Mouse (Mus musculus) activated CD4-positive, CD25-positive, alpha-beta regulatory T cell, adult 4 months (primary cell): ENCODE data around the gene Ahnak2. TPM values are rescaled to one million over a fixed set of nuclear protein-coding genes. Genes with fewer than 3 reads are reported as not detected.
A peak's percentile ranks its signal among the peaks of the same experiment; 100 is the strongest.
"Not testable (repeated sequence)": the region's sequence is repeated elsewhere in the genome, so short reads cannot be mapped to it uniquely, and the experiment has no call there.

ENCODE experiments used
- ATAC-seq: one replicate; pipeline ENCODE4 v1.8.0; 2017
- polyA plus RNA-seq, 2 experiments: library from polyadenylated mRNA; unstranded; fragments of 100-300 nt; shearing (Covaris generic); gene quantifications; one replicate each; pipeline ENCODE4 v1.2.1; 2017

Gene Ahnak2
- polyA plus RNA-seq, 2 experiments from 2014 or later = not detected

DNA sequence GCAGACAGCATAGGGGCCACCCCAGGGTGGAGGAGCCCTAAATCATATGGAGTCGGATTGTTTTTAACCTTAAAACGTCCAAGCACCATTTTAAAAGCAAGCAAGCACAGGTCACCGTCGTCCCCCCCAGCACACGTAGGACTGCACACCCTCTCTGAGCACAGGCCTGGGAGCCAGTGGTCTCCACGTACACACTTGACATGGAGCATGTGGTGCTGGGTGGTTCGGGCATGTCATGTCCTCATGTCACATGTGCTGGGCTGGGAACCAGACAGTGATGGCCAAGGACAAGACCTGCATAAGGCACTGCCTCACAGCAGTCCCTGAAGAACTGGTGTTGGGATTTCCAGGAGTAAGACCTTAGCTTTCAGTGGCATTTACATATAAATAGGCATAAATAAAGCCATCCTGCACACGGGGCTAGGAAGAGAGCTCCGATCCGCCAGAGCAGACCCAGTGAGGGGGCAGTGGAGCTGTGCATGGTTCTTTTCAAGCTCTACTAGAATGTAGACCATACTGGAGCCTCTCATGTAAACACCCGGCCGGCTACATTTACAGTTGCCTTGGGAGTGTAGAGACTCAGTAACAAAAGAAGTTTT is 18.0 kb upstream of the Ahnak2 start:
- ATAC-seq = no peak

DNA sequence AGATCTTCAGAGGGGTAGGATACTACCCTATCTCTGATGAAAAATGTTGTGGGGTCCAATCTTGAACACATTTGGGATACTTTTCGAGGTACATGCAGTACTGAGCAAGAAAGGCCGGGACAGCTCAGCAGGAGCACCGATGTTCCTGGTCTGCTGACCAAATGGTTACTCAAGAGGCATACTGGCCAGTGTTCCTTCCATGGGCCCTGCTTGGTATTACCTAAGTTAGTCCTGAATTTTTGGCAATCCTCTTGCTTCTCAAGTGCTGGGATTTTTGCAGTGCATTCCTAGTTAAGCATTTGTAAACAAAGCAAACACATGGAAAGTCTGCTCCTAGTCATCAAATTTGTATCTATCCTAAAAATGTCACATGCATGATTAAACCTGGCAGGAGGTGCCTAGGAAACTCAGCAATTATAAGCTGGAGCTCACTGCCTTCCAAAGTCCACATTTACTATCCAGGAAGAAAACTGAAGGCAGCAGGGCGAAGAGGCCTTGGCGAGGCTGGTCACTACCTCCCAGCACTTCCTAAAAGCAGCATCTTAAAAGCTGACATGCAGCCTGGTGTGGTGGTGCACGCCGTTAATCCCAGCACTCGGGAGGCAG is 16.7 kb upstream of the Ahnak2 start:
- ATAC-seq = no peak

DNA sequence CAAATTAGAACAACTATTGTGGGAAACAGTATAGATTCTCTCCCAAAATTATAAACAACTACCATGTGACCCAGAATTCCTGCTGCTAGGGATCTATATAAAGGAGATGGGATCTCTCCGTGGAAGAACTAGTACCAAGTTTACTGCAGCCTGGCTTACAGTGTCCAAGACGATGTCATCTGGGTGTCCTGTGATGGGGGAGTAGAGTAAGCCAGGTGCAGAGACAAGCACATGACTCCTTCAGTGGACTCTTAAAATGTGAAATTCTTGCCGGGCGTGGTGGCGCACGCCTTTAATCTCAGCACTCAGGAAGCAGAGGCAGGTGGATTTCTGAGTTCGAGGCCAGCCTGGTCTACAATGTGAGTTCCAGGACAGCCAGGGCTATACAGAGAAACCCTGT is 14.4 kb upstream of the Ahnak2 start:
- not testable (repeated sequence) for ATAC-seq

DNA sequence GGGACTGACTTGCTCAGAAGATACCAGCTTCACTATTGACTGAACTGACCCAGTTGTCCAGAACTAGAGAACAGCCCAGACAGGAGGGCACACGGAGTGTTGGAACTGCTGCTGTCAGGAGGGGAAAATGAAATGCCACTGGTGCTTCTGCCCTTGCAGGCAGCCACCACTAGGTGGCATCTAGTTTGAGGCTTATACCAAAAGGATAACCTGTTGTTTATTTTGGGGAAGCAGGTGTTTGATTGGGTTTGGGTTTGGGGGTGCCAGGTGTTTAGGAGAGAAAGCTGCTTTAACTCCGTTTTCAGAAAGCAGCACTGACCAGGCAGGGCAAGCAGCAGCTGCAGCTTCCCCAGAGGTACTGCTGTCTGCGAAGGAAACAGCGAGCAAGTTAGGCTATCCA is 13.8 kb upstream of the Ahnak2 start:
- peak; percentile 71 for ATAC-seq

DNA sequence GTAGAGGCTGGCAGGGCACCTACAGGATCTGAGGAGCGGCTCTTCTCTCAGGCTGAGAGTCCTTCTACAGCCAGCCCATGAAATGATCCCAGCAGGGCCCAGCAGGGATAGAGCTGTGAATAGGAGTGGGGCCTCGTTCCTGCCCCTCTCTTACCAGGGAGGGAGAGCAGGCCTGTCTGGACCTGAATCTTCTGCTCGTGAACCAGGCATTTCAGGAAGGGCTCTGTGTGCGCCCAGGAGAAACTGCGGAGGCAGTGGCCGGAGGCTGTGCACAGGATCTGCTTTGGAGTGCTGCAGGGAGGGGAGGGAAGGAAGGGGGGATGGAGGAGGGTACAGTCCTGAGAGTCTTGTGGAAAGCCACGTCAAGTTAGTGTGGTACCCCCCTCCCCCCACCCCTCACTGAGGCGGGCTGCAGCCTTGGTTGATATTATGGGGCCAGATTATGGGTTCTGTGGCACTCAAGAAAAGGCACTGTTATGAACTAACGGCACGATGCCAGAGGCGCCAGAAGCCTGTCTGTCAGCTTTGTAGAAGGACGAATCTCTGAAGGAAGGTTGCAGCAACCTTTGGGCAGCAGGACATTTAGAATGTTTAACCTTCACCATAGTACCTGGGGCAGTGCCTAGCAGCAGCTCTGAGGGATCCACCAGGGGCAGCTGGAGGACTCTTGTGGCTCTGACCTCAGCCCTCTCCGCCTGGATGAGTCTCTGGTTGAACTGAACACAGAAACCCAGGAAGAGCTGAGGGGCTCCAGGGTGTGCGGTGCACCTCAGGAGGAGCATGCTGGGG is 12.4 kb upstream of the Ahnak2 start:
- no peak for ATAC-seq

DNA sequence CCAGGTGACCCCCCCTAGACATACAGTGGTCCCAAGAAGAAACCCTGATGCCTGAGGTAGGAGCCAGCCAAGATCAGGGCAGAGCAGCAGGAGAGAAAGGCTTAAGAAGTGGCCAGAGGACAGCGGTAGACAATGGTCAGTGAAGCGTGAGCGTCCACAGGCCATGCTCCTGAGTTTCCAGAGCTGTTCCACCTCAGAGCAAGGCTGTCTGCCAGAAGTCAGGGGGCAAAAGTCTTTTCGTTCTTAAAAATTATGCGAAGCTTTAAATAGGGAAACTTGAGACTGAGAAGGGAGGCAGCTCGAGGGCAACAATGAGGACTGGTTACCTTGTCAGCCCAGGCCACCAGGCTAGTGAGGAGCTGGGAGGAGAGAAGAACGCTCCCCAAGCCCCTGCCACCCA is 10.9 kb upstream of the Ahnak2 start:
- no peak for ATAC-seq

DNA sequence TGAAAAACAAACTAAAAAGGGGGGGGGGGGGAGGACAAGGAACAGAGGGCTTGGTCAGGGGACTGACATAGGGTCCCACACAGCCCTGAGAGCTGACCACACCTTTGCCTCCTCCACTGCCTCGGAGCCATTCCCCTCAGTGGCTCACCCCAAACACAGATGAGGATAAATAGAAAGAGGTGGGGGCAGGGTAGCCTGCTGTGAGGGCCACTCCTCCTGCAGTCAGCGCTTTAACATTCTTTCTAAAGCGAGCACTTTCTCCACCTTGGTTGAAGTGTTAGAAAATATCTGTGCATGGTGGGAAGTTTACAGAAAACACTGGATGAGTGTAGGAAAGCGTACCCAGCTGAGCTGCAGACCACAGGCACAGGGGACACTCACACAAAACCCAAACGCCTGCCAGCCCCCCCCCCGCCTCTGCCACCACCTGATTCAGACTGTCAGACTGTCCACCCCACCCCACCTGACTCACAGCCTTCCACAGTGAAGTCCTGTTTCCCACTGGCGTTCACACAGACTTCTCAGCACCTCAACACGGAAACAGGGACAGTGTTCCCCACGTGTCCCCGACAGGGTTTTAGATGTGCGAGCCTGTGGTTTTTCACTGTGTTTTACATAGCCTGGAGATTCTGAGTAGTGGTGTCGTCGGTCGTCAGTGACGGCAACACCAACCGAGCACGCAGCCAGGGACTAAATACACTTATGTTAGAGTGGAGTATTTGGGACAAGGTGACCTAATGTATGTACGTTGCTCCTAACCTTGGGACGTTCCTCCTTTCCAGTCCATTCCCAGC is 7.8 kb upstream of the Ahnak2 start:
- ATAC-seq = no peak

DNA sequence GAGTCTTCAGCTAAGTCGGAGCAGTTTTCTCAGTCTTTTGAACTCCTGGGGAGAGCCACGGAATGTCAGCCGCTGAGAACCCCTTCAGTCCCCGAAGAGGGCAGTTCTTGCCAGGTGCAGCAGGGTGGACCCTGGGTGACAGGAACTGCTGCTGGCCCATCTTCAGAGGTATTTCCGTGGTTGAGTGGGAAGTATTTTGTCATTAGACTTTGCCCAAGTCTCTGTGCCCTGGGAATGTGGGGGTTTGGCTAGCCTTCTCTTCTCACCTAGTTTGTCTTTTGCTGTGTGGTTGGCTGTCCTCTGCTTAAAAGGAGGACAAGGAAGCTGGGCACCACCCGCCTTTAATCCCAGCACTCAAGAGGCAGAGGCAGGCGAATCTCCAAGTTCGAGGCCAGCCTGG is 7.2 kb upstream of the Ahnak2 start:
- no peak for ATAC-seq

DNA sequence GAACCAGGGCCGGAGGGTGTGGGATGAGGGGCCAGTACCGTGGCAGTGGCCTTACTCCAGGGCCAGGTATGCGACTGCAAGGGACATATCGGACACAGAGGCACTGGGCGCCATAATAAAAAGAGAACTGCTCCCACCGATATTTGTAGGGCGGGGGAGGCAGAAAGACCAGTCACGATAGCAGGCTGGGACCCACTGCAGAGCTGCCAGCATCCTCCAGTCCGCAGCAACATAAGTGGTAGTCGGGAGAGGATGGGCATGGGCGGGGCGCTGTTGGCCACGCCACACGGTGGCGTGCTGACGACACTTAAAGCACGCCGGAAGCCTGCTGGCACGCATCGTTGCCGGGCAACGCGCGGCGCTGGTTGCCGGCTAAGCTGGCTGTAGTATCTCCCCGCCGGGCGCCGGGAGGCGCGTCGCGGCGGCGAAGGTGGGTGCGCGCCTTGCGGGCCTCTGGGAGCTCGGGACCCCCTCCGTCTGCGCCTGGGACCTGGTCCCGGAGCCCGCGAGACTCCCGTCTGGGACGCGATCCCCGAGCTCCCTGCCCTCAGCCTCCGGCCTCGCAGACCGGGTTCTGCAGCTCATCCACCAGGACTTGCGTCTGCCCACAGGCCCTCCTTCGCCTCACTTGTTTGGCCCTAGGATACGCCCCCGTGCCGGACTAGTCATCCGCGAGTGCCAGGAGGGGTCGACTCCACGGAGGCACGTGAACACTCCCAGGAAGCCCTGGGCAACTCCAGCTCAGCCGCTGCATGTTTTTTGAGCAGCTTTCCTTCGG is 6.3 kb upstream of the Ahnak2 start, which contains the start of gene Clba1:
TSS of gene Clba1 (plus strand) at position 351 of the 778 bp plus-strand sequence.
- ATAC-seq = peak; percentile 99

DNA sequence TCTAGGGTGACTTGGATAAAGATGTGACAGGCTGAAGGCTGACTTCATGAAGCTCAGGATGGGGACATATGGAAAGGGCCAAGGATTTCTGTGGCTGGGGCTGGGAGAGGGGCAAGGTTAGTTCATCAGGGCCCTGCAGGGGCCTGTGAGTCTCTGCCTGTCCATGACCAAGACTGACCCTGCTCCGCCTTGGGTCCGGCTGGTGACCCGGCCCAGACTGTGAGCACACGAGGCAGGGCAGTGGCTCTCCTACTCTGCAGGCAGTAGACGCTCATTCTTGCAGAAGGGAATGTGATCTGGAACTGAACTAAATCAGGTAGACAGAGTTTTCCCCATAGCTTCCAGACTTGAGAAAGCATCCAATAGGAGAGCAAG is 5.7 kb upstream of the Ahnak2 start:
- no peak for ATAC-seq

DNA sequence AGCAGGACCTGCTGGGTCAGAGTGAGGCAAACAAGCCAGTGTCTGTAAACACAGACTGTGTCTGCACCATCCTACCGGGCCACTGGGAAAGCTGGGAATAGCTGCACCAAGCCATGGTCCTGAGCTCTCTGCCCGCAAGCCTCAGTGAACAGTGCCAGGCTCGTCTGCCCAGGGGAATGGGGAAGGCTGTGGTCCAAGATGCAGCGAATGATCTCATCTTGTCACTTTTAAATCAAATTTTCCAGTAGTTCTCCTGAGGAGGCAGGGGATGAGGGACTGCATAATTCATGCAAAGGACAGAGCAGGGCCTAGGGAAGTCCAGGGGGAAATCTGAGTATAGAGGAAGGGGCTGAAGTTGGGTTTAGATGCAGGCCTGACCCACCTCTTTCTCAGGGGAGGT is 5.3 kb upstream of the Ahnak2 start:
- no peak for ATAC-seq

DNA sequence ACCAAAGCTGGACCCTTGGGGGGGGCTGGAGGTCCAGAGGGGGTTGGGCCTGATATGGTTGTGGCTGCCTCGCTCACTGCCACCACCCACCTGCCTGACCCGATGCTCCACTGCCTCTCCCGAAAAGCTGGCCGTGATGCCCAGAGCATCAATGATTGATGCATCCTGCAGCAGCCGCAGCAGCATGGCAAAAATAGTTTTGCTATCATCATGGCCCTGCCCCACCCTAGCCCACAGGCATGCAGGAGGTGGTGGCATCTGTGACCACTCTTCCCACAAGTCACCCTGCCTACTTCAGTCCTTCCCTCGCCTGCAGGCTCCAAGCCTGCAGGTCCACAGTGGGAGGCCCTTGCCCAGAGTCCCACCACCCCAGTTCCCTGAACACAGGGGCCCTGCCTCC is 3.6 kb upstream of the Ahnak2 start:
- ATAC-seq = no peak

DNA sequence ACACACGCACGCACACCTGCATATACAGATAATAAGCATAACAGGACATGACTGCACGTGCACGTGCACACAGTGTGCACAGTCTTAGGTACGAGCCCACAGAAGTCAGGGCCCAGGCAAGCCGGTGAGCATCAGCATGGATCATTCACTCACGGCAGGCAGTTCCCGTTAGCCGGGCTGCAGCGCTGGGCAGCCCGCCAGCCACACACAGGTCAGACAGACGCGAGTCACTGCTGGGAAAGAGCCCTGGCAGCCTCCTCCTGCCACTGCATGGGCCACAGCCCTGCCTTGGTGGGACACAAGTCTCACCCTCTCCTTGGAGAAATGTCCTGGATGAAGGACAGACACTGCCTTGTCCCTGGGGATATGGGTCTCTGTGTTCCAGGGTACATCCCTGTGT is 1.6 kb upstream of the Ahnak2 start:
- ATAC-seq = no peak

DNA sequence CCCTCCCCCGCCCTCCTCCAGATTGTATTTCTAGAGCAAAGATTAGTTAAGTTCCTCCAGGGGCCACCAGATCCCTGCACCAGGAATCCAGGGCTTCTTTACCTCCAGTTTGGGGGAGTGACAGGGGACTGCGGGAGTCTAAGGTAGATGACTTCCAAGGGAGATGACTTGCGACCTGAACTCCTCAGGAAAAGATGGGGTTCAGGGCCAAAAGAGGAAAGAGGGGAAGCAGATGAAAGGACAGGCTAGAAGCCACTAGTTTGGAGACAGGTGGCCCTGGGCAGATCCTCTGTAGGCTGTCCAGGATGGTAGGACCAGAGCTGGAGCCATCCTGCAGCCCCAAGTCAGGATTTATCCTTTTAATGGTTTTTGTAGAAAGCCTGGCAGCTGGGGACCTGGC is 460 bp upstream of the Ahnak2 start:
- ATAC-seq = no peak

DNA sequence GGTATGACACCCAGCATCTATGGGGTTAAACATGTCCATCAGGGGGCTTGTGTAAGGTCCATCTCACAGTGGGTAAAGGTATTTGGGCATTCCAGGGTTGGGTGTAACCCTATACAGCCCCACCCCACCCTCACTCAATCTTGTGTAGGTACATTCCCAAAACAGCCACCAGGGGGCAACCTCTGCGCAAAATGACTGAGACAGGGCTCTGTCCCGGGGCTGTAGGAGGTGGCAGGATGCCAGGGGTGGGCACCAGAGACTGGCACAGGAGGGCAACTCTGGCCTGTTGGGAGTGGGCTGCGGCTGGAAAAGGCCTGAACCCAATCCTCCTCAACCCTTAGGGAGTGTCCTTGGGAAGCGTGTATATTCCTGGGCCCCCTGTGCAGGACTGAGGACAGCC is 2.0 kb downstream of the Ahnak2 start:
- peak; percentile 59 for ATAC-seq

DNA sequence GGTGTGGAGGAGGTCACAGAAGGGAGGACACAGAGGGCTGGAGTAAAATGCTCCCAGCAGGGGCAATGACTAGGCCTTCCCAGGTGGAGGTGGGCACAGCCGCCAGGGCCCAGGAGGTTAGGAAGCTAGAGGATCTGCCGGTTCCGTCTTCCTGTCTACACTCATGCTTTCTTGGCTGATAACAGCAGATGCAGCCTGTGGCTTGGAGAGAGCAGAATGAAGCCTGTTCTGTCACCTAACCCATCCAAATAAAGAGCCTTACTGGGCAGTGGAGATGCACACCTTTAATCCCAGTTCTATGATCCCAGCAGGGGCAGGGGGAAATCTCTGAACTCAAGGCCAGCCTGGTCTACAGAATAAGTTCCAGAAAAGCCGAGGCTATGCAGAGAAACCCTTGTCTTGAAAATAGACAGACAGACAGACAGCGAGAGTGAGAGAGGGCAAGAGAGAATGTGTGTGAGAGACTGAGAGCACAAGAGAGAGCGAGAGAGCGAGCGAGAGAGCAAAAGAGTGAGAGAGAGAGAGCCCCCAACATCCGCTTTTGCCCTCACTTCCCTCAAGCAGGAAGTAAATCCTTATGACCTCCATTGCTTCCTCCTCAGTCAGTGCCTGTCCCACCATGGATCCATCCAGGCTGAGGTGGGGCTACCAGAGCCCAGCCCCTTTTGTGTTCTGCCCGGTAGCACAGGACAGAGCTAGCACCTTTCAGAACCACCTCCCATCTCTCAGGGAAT is 3.1 kb downstream of the Ahnak2 start:
- no peak for ATAC-seq

DNA sequence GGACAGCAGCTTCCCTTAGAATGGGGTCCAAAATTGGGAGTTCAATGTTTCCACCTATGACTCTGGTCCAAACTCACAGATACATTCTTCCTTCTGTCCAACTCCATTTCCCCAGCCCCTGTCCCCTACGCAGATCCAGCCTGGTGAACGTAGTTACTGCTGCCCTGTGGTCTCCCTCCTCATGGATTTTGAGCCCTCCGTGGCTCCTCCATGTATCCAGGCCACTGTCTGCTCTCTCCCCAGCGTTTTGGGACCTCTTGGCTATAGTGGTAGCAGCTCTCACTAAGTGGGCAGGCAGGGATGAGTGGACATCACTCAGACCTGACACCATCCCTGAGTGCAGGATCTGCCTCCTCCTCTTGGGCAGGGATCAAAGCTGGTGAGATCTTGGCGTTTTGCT is 3.7 kb downstream of the Ahnak2 start:
- ATAC-seq = no peak

DNA sequence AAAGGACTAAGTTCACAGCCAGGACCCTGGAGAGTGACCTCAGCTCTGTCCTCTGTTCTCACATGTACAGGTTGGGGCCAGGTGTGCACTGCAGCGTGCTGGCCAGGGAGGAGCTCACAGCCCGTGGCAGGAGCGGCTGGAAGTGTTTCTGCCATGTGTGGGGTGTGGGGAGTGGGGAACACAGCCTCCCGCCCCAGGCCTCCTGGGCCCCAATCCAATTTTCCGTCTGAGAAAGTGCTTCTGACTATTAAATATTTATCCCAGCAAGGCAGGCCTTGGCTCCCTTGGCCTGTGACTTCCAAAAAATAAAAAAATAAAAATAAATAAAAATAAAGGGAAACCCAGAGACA is 4.2 kb downstream of the Ahnak2 start:
- no peak for ATAC-seq

DNA sequence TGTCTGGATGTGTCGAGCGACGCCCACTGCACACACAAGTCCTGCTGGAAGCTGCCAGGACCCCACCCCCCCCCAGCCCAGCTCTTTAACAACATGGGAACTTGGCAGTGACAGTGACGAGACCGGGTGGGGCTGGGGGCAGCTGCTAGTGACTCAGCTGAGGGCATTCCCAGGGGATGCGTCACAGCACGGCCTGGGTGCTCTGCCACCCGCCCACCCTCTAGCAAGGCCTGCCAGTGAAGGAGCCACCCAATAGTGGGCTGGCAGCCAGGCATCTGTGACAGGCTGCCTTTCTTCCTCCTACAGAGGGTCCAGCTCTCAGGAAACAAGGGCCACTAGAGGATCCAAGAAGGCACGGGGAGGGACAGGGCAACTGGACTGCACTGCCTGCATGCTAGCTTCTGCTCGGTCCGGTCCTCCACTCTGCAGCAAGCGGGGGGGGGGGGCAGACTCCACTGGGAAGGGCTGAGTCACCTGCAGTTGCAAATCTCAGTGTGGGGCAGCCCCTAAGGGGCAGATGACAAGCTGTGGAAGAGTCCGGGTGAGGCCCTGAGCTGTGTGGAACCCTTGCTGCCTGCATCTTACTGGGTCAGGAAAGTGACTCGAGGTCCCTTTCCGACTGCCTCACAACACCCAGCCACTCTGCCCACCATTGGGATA is 4.7 kb downstream of the Ahnak2 start:
- ATAC-seq = no peak

DNA sequence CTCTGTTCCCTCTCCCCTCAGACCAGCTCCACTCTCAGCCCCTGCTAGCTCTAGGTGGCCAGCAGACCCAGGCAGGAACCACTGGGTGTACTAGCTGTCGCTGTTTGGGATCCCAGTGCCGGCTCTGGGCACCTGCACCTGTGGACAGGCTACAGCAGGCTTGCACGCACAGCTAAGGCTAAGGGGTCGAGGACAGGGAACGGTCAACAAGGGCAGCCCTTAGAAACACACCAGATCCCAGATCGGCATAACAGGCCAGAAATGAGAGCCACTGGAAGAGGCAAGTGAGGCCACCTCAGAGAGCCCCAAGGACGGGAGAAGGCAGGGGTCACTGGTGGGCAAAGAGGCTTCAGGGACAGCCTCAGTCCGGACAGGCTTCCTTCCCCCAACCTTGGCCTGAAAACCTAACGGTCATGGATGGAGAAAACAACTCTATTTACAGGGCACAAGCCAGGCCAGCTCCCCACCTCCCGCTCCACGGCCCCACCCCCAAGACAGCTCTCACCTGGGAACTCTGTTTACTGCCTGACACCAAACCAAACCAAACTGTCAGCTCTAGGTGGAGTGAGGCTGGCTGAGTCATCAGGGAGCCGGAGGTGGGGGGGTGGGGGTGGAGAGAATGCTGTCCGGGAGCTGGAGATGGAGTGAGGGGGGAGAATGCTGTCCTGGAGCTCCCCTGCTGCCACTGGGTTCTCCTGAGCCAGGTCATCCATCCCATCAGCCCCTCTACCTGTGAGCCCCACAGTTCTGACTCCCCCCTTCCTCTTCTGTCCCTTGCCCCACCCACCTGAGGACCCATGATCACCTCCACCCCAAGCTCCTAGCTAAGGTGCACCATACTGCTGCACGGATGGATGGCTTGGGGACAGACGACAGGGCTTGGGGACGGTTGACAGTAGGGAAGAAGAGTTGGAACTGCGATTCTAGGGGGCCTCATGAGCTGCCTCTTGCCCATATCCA is 5.6 kb downstream of the Ahnak2 start:
- no peak for ATAC-seq
